ENCODE assay signal across 18 mouse cellular contexts in genomic region chrX:51814466-51815247, GRCm38 (mm10). TPM values are rescaled to one million over a fixed set of nuclear protein-coding genes. Genes with fewer than 3 reads are reported as not detected.
DNase-seq lines count a peak whose midpoint lies in the region; ATAC-seq and TF ChIP-seq lines count a peak whose summit lies in the region.
"Had no signal": no experiment of that assay in that cellular context is flagged by ENCODE, and none has a peak within 500 bp of the region (broad histone marks: within the 10 kb centered on the region; RNA-seq: fewer than 3 reads in every experiment).

No protein-coding gene starts in this region.

- peaks cover 6% of the 10 kb centered on the region; the same call in 1 of the 2 replicates for H3K4me1 ChIP-seq in heart, embryonic 15.5 days (replicated peaks)
- H3K4me1 ChIP-seq in heart, adult 2 months (ENCODE audit: control insufficient read depth, insufficient read depth, low read length) = no peaks in the 10 kb centered on the region
- H3K4me1 ChIP-seq in lung, embryonic 14.5 days (ENCODE audit: insufficient read depth) = no peaks in the 10 kb centered on the region
- H3K4me1 ChIP-seq in intestine, embryonic 16.5 days (ENCODE audit: control insufficient read depth, insufficient read depth, low read length) = no peaks in the 10 kb centered on the region
- H3K4me1 ChIP-seq: midbrain, embryonic 15.5 days had no signal

- WGBS in heart, embryonic 15.5 days = 24% methylated on average over 3 of the region's 3 CpGs
- 27% methylated on average over 3 of the region's 3 CpGs for WGBS in heart, adult 2 months
- WGBS in lung, embryonic 14.5 days = 16% methylated on average over 3 of the region's 3 CpGs
- 28% methylated on average over 3 of the region's 3 CpGs for WGBS in intestine, embryonic 16.5 days

- H3K4me2 ChIP-seq in heart, embryonic 15.5 days = no peak overlapping the region
- H3K4me2 ChIP-seq in lung, embryonic 14.5 days = no peak overlapping the region
- H3K4me2 ChIP-seq in intestine, embryonic 16.5 days (ENCODE audit: low read depth, low read length) = no peak overlapping the region
- H3K4me2 ChIP-seq: hindbrain, embryonic 14.5 days; midbrain, embryonic 15.5 days had no signal

- no peak for ATAC-seq in heart, embryonic 15.5 days (replicated peaks; ENCODE audit: insufficient number of reproducible peaks, insufficient read depth, low FRiP score, low read depth)
- peak; percentile 60; the same call in 1 of the 2 replicates for ATAC-seq in lung, embryonic 14.5 days (ENCODE audit: insufficient read depth)
- ATAC-seq in intestine, embryonic 16.5 days = peak; percentile 79
- ATAC-seq: midbrain, embryonic 15.5 days had no signal

- no peaks in the 10 kb centered on the region for H3K79me2 ChIP-seq in heart, adult 2 months (replicated peaks; ENCODE audit: control insufficient read depth, insufficient read depth, low read length)

- no peak for TF ChIP-seq CTCF in heart, adult 2 months (IDR thresholded peaks at IDR 0.05)
- TF ChIP-seq CTCF in lung, embryonic 14.5 days (IDR thresholded peaks at IDR 0.05; ENCODE audit: low read depth) = no peak

- DNase-seq in heart, adult 2 months = no peak
- peak; percentile 46 for DNase-seq in lung, embryonic 14.5 days
- no peak for DNase-seq in lung, postnatal 10 days
- peak; percentile 62 for DNase-seq in NIH3T3 (ENCODE audit: low read depth)
- no peak for DNase-seq in left cerebral cortex, postnatal 14 days (ENCODE audit: low spot score in 2 of 2)
- DNase-seq: cerebellum, adult 18-20 months; gastrocnemius, postnatal 14 days; spleen, adult 18-20 months; thymus, postnatal 14 days had no signal

- no peaks in the 10 kb centered on the region for H3K36me3 ChIP-seq in heart, embryonic 15.5 days
- H3K36me3 ChIP-seq in heart, adult 2 months (ENCODE audit: control insufficient read depth, insufficient read depth, low read length) = no peaks in the 10 kb centered on the region
- H3K36me3 ChIP-seq in lung, embryonic 14.5 days (ENCODE audit: insufficient read depth) = no peaks in the 10 kb centered on the region
- no peaks in the 10 kb centered on the region for H3K36me3 ChIP-seq in intestine, embryonic 16.5 days (ENCODE audit: control insufficient read depth, insufficient read depth, low read length)
- H3K36me3 ChIP-seq: midbrain, embryonic 15.5 days had no signal

- no peak overlapping the region for H3K4me3 ChIP-seq in heart, embryonic 15.5 days
- H3K4me3 ChIP-seq in heart, adult 2 months = no peak overlapping the region
- H3K4me3 ChIP-seq in lung, embryonic 14.5 days (ENCODE audit: low read depth, low read length) = no peak overlapping the region
- H3K4me3 ChIP-seq in intestine, embryonic 16.5 days (ENCODE audit: low read length) = no peak overlapping the region
- H3K4me3 ChIP-seq: midbrain, embryonic 15.5 days had no signal

- no peak for TF ChIP-seq EP300 in heart, adult 2 months (IDR thresholded peaks at IDR 0.05; ENCODE audit: insufficient read depth, low read depth, low read length)

- TF ChIP-seq POLR2A in heart, adult 2 months (IDR thresholded peaks at IDR 0.05; ENCODE audit: insufficient read depth, low read depth, low read length) = no peak

- no peaks in the 10 kb centered on the region for H3K9me3 ChIP-seq in heart, embryonic 15.5 days (replicated peaks)
- no peaks in the 10 kb centered on the region for H3K9me3 ChIP-seq in lung, embryonic 14.5 days (ENCODE audit: low read depth, low read length)
- H3K9me3 ChIP-seq in intestine, embryonic 16.5 days (ENCODE audit: control insufficient read depth, low read length) = no peaks in the 10 kb centered on the region
- H3K9me3 ChIP-seq: midbrain, embryonic 15.5 days had no signal

- no peak overlapping the region for H3K9ac ChIP-seq in heart, embryonic 15.5 days
- no peak overlapping the region for H3K9ac ChIP-seq in heart, adult 2 months (ENCODE audit: low read depth, low read length)
- H3K9ac ChIP-seq in lung, embryonic 14.5 days = no peak overlapping the region
- no peak overlapping the region for H3K9ac ChIP-seq in intestine, embryonic 16.5 days (ENCODE audit: low read depth, low read length)
- H3K9ac ChIP-seq: hindbrain, embryonic 14.5 days; liver, embryonic 14.5 days; midbrain, embryonic 15.5 days had no signal

- intact Hi-C loops in heart, adult 2 months (cut with DNase I) = no loop called here
- intact Hi-C loops in left cerebral cortex, postnatal 14 days (cut with DNase I) = no loop called here

- H3K27ac ChIP-seq in heart, embryonic 15.5 days = peak overlapping the region; percentile 14; the same call in 1 of the 2 replicates
- no peak overlapping the region for H3K27ac ChIP-seq in heart, adult 2 months
- peak overlapping the region; percentile 71 for H3K27ac ChIP-seq in lung, embryonic 14.5 days (ENCODE audit: low read depth)
- H3K27ac ChIP-seq in intestine, embryonic 16.5 days (ENCODE audit: low read length) = no peak overlapping the region
- H3K27ac ChIP-seq: hindbrain, embryonic 14.5 days; liver, embryonic 14.5 days; midbrain, embryonic 15.5 days had no signal

- H3K27me3 ChIP-seq in heart, embryonic 15.5 days = no peaks in the 10 kb centered on the region
- H3K27me3 ChIP-seq in heart, adult 2 months (ENCODE audit: control insufficient read depth, insufficient read depth, low read length) = no peaks in the 10 kb centered on the region
- H3K27me3 ChIP-seq in lung, embryonic 14.5 days (ENCODE audit: insufficient read depth, low read length) = no peaks in the 10 kb centered on the region
- no peaks in the 10 kb centered on the region for H3K27me3 ChIP-seq in intestine, embryonic 16.5 days (replicated peaks; ENCODE audit: control insufficient read depth, insufficient read depth, low read length)
- H3K27me3 ChIP-seq: midbrain, embryonic 15.5 days had no signal

RNA-seq across cellular contexts. Expression of gene Usp26, which starts 13.6 kb away (rescaled TPM):
- not detected in 2 replicates for polyA plus RNA-seq in heart, embryonic 15.5 days (2015; fragmentation: Nextera tagmentation; extraction: Ambion mirVana)
- under 1 TPM; 0.16 to 0.29 TPM for total RNA-seq in heart, adult 2 months (2021)
- not detected in 2 replicates for polyA plus RNA-seq in heart, adult 2 months (2012; rRNA removed)
- not detected in 2 replicates for polyA plus RNA-seq in lung, embryonic 14.5 days (2014; fragmentation: Nextera tagmentation; extraction: Ambion mirVana)
- polyA plus RNA-seq in intestine, embryonic 16.5 days (2015; fragmentation: Nextera tagmentation; extraction: Ambion mirVana) = not detected in 2 replicates
- total RNA-seq in left cerebral cortex, postnatal 14 days (2021) = not detected
- total RNA-seq: gastrocnemius, postnatal 14 days; layer of hippocampus, postnatal 10 days; left cerebral cortex, postnatal 25 days; megakaryocyte progenitor cell, adult 5-6 weeks had no signal
- polyA plus RNA-seq: hindbrain, embryonic 14.5 days; midbrain, embryonic 15.5 days; stomach, embryonic 16.5 days had no signal

Comparison
In these comparisons a context has a peak if more than half of its experiments do, and no peak if none do; other contexts are left out.
1. H3K27ac ChIP-seq: peak in heart, embryonic 15.5 days (single experiment) and lung, embryonic 14.5 days (single experiment); none in heart, adult 2 months (single experiment) and intestine, embryonic 16.5 days (single experiment).
2. DNase-seq: peak in lung, embryonic 14.5 days (single experiment) and NIH3T3 (single experiment); none in heart, adult 2 months (0 of 2), lung, postnatal 10 days (single experiment) and left cerebral cortex, postnatal 14 days (0 of 2).